Mouse (Mus musculus): ENCODE data around the gene Kcnd3. TPM values are rescaled to one million over a fixed set of nuclear protein-coding genes. Genes with fewer than 3 reads are reported as not detected.
"Not testable (repeated sequence)": the region's sequence is repeated elsewhere in the genome, so short reads cannot be mapped to it uniquely, and the experiment has no call there.

The Kcnd3 gene
- polyA plus RNA-seq, 1 experiment from 2014 or later, result 8.2 TPM

DNA sequence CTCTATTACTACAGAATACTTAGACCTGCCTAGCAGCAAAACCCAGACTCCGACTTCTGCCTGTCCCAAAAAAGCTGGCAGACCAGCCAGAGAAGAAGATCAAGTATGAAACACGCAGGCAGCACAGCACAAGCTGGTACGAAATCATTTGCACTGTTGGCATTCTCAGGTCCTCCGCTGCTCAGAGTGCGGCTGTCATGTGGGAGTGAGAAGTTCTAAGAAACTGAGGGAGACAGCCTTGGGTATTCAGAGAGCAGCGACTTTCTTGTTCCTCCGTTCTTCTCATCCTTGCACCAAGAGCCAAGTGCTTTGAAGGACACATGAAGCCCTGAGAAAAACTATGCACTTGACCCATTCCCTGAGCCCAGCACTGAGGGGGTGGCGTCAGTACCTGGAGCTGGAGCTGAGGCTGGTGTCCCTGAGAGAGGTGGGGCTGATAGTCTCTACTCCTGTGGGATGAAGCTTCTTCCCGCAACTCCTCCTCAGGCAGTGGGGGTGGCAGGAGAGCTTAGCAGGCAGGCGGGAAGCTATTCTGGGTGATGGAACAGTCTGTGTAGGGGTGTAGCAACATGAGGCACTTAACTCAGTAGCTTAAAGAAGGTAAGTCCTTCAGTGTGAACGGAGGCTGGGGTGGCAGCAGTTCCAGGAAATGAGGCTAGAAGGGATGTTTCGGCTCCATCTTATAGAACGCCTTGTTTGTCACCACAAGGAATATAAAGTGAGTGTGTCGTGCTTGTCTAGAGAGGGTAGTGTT, 241.4 kb downstream of the Kcnd3 start:
- no peak overlapping the region for H3K9ac ChIP-seq (replicated peaks)
- 0 out of 2 replicates have a peak, but pooled peaks cover 8% of the 10 kb centered on the region for H3K27me3 ChIP-seq (replicated peaks)
- H3K4me3 ChIP-seq (replicated peaks), result no peak overlapping the region
- H3K4me2 ChIP-seq, result no peak overlapping the region
- peaks cover 19% of the 10 kb centered on the region for H3K4me1 ChIP-seq
- no peaks in the 10 kb centered on the region for H3K36me3 ChIP-seq
- WGBS, result 81% methylated on average over 14 of the region's 14 CpGs
- H3K27ac ChIP-seq (replicated peaks), result no peak overlapping the region
- ATAC-seq (ENCODE audit: low FRiP score), result no peak
- no peaks in the 10 kb centered on the region for H3K9me3 ChIP-seq (replicated peaks)

DNA sequence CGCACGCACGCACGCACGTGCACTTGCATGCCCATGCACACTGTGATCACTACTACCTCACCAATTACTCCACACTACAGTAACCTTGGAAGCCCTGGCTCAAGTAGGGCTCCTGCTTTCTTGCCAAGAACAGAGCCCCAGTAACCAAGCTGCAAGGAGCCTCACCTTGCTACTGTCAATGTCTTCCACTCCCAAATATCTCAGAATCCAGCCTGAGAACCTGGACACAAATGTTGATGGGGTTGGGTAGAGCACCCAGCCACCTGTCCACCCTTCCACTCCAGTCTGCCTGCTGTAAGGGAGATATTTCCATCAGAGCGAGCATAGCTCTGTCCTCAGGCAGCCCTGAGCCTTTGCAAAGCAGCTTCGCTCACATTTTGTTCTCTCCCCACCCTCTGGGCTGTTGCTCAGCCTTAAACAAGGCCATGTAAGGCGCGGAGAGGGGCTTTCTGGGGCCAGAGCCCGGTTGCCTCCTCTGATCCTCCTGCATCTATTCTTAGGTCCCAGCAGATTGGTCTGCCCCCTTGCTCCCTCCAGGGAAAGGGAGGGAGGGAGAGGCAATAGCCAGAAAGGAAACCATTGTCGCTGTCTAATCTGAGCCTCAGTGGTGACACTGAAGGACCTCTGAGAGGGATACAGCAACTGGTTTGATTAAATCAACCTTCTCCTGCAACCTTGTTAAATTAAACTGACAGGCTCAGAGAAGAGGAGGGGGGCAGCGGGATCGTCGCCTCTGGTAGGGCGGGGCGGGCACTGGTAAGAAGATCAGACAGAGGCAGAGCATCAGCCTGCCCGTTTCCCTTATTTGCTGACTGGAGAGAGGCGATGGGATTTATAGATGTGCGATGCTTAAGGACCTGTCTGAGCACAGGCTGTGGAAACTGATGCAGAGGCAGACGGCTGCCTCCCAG, 243.6 kb downstream of the Kcnd3 start:
- 31% methylated on average over 20 of the region's 20 CpGs for WGBS
- Histone ChIP-seq H3K27ac (replicated peaks) (peak overlapping the region; percentile 1; the same call in 1 of the 2 replicates), H3K27me3 (replicated peaks) (0 out of 2 replicates have a peak, but pooled peaks cover 4% of the 10 kb centered on the region), H3K4me2 (peak overlapping the region; percentile 34), H3K36me3 (no peaks in the 10 kb centered on the region), H3K4me3 (replicated peaks) (no peak overlapping the region), H3K4me1 (peaks cover 19% of the 10 kb centered on the region), H3K9ac (replicated peaks) (peak overlapping the region; percentile 3; the same call in 1 of the 2 replicates), H3K9me3 (replicated peaks) (no peaks in the 10 kb centered on the region)
- ATAC-seq (ENCODE audit: low FRiP score), result peak; percentile 36

DNA sequence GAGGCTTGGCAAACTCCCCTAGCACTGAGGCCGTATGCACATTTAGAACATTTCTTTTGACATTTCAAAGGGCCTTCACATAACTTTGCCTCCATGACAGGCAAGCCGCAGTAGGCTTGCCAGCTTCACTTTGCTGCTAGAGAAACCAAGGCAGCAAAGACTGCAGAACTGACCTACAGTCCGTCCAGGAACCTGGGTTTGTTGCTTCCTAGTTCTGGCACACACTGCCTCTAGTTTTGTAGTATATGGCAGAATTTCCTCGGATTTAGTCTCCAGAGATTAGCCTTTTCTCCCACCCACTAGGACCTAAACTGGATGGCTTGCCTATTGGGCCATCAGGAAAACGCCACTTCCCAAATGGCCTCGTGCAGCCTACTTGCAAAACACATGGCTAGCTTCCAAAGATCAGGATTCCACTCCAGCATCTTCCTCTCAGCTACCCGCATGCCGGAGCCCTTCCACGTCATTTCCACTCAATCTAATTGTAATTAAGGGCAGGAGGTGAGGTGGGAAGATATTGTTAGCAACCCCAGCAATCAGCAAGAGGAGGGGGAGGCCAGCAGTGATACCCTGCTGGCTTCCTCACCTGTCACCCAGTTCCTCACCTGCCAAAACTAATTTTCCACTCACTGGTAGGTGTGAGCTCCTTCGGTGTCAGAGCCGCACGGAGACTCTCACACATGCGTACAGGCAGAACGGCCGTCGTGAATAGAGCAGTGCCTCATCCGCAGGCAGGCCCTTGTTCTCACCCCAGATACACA, 244.4 kb downstream of the Kcnd3 start:
- H3K4me1 ChIP-seq, result peaks cover 19% of the 10 kb centered on the region
- H3K36me3 ChIP-seq, result no peaks in the 10 kb centered on the region
- 0 out of 2 replicates have a peak overlapping the region, but pooled peaks have one; percentile 3 for H3K9ac ChIP-seq (replicated peaks)
- no peak overlapping the region for H3K27ac ChIP-seq (replicated peaks)
- no peak for ATAC-seq (ENCODE audit: low FRiP score)
- peak overlapping the region; percentile 34 for H3K4me2 ChIP-seq
- H3K27me3 ChIP-seq (replicated peaks), result 0 out of 2 replicates have a peak, but pooled peaks cover 4% of the 10 kb centered on the region
- no peak overlapping the region for H3K4me3 ChIP-seq (replicated peaks)
- WGBS, result 62% methylated on average over 17 of the region's 17 CpGs
- H3K9me3 ChIP-seq (replicated peaks), result no peaks in the 10 kb centered on the region

DNA sequence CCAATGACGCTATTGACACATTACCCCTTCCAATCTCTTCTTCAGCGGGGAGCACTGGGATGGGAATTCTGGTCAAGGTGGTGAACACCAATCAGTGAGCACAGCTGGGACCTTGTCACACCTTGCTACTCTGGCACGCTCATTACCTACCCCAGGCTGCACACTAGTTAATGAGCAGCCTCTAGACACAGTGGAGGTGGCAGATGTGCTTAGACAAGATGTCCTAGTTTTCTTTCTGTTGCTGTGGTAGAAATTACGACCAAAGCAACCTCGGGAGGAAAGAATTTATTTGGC, 245.0 kb downstream of the Kcnd3 start:
- Histone ChIP-seq H3K9me3 (replicated peaks) (no peaks in the 10 kb centered on the region), H3K9ac (replicated peaks) (no peak overlapping the region), H3K27ac (replicated peaks) (no peak overlapping the region), H3K4me2 (no peak overlapping the region), H3K4me1 (peaks cover 19% of the 10 kb centered on the region), H3K27me3 (replicated peaks) (0 out of 2 replicates have a peak, but pooled peaks cover 4% of the 10 kb centered on the region), H3K4me3 (replicated peaks) (no peak overlapping the region), H3K36me3 (no peaks in the 10 kb centered on the region)
- ATAC-seq (ENCODE audit: low FRiP score), result no peak
- 70% methylated on average over 5 of the region's 5 CpGs for WGBS

DNA sequence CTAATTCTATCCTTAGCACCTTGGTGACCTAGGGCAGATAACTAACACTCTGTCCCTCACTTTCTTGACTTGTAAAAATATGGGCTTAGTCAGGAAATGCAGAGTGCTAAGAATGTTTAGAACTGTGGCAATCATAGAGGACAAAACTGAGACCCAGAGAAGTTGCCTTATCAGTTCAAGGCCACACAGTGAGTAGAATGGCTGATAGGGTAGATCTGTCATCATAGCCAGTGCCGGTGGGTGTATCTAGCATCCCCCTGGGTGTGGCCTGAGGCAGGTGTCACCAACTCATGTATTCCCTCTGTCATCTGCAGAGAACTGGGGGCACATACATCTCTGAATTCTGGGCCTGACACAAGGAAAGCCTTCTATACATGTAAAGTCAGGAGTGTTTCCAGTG, 246.2 kb downstream of the Kcnd3 start:
- H3K36me3 ChIP-seq, result no peaks in the 10 kb centered on the region
- no peak overlapping the region for H3K4me2 ChIP-seq
- WGBS, result 94% methylated on average over 1 of the region's 1 CpGs
- ATAC-seq (ENCODE audit: low FRiP score), result no peak
- H3K9ac ChIP-seq (replicated peaks), result no peak overlapping the region
- no peaks in the 10 kb centered on the region for H3K9me3 ChIP-seq (replicated peaks)
- peaks cover 16% of the 10 kb centered on the region; the same call in 1 of the 2 replicates for H3K27me3 ChIP-seq (replicated peaks)
- H3K4me3 ChIP-seq (replicated peaks), result no peak overlapping the region
- peaks cover 19% of the 10 kb centered on the region for H3K4me1 ChIP-seq
- H3K27ac ChIP-seq (replicated peaks), result no peak overlapping the region

DNA sequence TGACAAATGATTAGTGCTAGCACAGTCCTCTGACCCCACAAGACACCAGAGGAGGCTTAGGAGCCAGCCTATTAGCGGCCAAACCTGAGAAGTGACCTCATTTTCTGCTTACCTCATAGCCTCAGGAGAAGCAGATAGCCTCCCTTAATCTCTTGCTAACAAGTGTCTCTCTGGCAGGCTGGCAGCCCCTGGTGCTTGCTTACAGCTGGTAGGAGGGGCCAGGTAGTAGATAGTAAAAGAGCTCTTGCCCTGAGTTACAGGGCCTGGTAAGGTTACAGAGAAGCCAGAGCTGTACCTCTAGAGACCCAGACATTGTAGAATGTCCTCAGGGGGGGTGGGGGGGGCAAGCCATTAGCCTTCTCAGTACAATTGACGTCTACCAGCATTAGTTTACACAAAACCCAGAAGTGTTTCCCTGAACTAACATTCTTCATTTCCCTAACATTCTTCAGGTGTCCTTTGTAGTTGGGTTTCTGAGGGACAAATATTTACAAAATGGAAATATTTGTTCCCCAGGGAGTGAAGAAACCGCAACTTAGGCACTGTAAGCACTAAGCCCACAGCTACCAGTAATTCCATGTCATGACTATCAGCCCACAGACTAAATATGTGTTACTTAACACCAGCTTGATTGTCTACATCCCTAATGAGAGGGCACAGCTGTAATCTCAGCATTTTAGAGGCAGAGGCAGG, 247.3 kb downstream of the Kcnd3 start:
- ATAC-seq (ENCODE audit: low FRiP score), result no peak
- 64% methylated on average over 3 of the region's 3 CpGs for WGBS

DNA sequence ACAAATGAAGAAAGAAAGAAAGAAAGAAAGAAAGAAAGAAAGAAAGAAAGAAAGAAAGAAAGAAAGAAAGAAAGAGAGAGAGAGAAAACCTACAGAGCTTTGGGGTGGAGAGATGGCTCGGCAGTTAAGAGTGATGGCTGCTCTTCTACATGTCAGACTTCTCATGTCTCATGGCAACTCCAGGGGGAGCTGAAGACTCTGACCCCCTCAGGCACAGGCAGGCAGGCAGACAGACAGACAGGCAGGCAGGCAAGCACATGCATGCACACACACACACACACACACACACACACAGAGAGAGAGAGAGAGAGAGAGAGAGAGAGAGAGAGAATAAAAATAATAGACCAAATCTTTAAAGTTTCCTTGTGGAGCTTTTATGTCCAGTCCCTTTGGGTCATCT, 248.7 kb downstream of the Kcnd3 start:
- not testable (repeated sequence) for H3K9me3 ChIP-seq (replicated peaks); H3K4me2 ChIP-seq; H3K4me3 ChIP-seq (replicated peaks); H3K36me3 ChIP-seq; H3K27ac ChIP-seq (replicated peaks); H3K9ac ChIP-seq (replicated peaks); ATAC-seq (ENCODE audit: low FRiP score)
- Histone ChIP-seq H3K4me1 (peaks cover 36% of the 10 kb centered on the region), H3K27me3 (replicated peaks) (peaks cover 18% of the 10 kb centered on the region; the same call in 1 of the 2 replicates)
- WGBS, result 53% methylated on average over 1 of the region's 1 CpGs

More for the DNA sequence above, 247.3 kb downstream of the Kcnd3 start:
- Histone ChIP-seq H3K4me2 (no peak overlapping the region), H3K9me3 (replicated peaks) (no peaks in the 10 kb centered on the region), H3K36me3 (no peaks in the 10 kb centered on the region), H3K27ac (replicated peaks) (no peak overlapping the region), H3K9ac (replicated peaks) (no peak overlapping the region), H3K4me1 (peaks cover 28% of the 10 kb centered on the region), H3K27me3 (replicated peaks) (peaks cover 16% of the 10 kb centered on the region; the same call in 1 of the 2 replicates), H3K4me3 (replicated peaks) (no peak overlapping the region)

DNA sequence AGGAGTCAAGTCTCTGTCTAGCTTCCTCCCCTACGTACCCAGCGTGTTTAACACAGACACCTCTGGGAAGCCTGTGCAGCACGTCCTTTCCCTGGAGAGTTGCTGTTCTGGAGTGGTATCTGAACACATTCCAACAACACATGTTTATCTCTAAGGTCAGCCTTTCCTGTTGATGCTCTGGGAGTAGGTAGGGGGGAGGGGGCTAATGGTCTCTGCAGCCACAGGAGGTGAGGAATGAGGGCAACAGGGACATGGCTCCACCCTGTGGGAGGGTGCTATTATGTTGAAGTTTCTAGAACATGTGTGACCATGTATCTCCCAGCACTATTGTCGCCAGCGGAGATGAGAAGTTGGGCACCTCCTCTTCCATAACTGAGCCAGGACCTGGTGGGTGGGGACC, 249.3 kb downstream of the Kcnd3 start:
- Histone ChIP-seq H3K4me3 (replicated peaks) (no peak overlapping the region), H3K36me3 (no peaks in the 10 kb centered on the region), H3K9ac (replicated peaks) (no peak overlapping the region), H3K4me1 (peaks cover 33% of the 10 kb centered on the region), H3K9me3 (replicated peaks) (no peaks in the 10 kb centered on the region), H3K4me2 (no peak overlapping the region), H3K27me3 (replicated peaks) (peaks cover 24% of the 10 kb centered on the region), H3K27ac (replicated peaks) (no peak overlapping the region)
- no peak for ATAC-seq (ENCODE audit: low FRiP score)
- 69% methylated on average over 5 of the region's 5 CpGs for WGBS

DNA sequence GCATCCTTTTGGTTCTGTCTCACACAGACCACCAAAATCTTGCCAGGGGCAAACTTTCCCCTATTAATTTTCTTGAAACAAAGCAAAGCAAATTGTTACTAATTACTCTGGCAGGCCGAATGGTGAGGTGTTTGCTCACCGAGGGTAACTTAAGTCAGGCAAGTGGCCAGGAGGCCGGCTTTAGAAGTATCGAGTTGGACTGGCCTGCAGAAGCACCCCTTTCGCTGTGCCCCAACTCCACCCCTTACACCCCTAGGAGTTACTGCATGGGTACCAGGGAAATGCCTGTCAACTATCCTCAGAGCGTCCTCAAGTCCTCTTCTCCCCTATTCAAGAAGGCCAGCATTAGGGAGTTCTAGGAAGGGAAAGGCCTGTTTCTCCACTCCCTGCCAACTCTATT, 251.4 kb downstream of the Kcnd3 start:
- 52% methylated on average over 6 of the region's 6 CpGs for WGBS
- Histone ChIP-seq H3K27ac (replicated peaks) (no peak overlapping the region), H3K4me2 (peak overlapping the region; percentile 98), H3K27me3 (replicated peaks) (peaks cover 38% of the 10 kb centered on the region), H3K9ac (replicated peaks) (no peak overlapping the region), H3K4me1 (peaks cover 31% of the 10 kb centered on the region), H3K4me3 (replicated peaks) (no peak overlapping the region), H3K36me3 (no peaks in the 10 kb centered on the region), H3K9me3 (replicated peaks) (no peaks in the 10 kb centered on the region)
- ATAC-seq (ENCODE audit: low FRiP score), result no peak

DNA sequence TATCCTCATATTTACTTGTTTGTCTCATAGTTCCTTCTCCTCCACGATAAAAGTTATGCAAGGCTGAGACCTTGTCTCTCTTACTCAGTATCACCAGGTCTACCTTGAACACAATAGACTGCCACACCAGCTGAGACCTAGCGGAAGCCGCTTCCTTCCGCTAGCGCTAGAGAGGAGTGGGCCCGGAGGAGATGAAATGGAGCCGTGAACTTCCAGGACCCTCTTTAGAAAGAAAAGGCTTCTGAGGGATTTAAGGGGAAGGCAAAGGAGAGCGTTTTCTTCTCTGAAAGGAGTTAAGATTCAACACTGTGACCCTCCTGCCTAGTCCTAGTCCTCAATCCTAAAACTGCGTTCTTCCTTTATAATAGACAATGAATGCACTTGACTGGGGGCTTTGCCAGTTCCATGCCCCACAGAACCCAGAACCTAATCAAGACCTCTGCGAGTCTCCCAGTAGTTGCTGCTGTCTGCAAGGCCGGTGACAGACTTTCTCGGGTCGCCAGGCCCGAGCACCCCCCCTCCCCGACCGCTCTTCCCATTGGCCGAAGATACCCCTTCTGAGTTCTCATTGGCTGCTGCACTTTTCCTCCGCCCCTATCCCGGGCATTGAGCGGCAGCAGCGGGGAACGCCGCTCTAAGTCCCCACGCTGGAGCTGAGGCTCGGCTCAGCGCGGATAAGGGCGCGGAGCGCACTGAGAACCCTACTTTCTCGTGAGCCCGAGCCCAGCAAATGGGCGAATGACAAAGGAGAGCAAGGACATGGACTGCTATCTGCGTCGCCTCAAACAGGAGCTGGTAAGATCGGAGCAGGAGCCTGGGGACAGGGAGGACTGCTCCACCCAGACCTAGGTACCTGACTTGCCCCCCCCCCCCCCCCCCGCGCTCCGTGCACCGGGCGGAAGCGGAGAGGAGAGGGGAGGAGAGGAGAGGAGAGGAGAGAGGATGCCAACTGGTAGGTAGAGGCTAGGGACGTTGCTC, 252.2 kb downstream of the Kcnd3 start, which contains the start of gene Inka2:
Gene Inka2 (plus strand): TSS at position 569 of the 978 bp plus-strand sequence.
- ATAC-seq (ENCODE audit: low FRiP score), result peak; percentile 94
- WGBS, result 3% methylated on average over 38 of the region's 43 CpGs
- Histone ChIP-seq H3K27ac (replicated peaks) (peak within 1 kb of the TSS; percentile 69), H3K36me3 (no peaks in the 10 kb centered on the region), H3K4me2 (peak within 1 kb of the TSS; percentile 98), H3K27me3 (replicated peaks) (peaks cover 38% of the 10 kb centered on the region), H3K9ac (replicated peaks) (peak within 1 kb of the TSS; percentile 49), H3K4me3 (replicated peaks) (peak within 1 kb of the TSS; percentile 50), H3K9me3 (replicated peaks) (no peaks in the 10 kb centered on the region), H3K4me1 (peaks cover 31% of the 10 kb centered on the region)

All from neural tube, embryonic 15.5 days (tissue).